Mouse (Mus musculus): ENCODE measurements around the gene Irak2.

DNA sequence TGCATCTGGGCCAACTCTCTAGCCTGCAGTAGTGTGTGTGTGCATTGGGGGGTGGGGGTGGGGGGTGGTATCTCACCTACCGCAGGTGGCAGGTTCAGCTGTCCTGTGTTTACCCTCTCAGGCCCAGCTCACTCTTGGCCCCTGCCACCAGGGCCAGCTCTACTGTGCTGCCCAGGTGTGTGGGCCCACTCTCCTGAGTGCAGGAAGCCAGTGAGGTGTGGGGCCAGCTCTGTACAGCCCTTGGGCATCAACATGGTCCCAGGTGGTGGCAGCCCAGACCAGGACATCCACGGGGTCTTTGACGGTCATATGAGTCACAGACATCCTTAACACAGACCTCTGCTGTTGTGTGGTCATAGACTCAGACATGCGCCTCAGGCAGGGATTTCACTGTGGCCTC is 5.4 kb upstream of the Irak2 start:
- TF ChIP-seq CTCF (IDR thresholded peaks at IDR 0.05; ENCODE audit: borderline replicate concordance, insufficient read depth, low read length) (no peak), POLR2A (IDR thresholded peaks at IDR 0.05; ENCODE audit: low read depth, low read length) (no peak)
